10 mouse cellular contexts compared by ENCODE assay signal in genomic region chr5:36374221-36375050, GRCm38 (mm10). TPM values are rescaled to one million over a fixed set of nuclear protein-coding genes. Genes with fewer than 3 reads are reported as not detected.
DNase-seq lines count a peak whose midpoint lies in the region; ATAC-seq lines count a peak whose summit lies in the region.
"Had no signal": no experiment of that assay in that cellular context is flagged by ENCODE, and none has a peak within 500 bp of the region (broad histone marks: within the 10 kb centered on the region; RNA-seq: fewer than 3 reads in every experiment).

No protein-coding gene starts in this region.

- H3K4me2 ChIP-seq in heart, embryonic 15.5 days: no peak overlapping the region
- H3K4me2 ChIP-seq in embryonic facial prominence, embryonic 15.5 days (replicated peaks): no peak overlapping the region

- H3K4me3 ChIP-seq in heart, embryonic 15.5 days: no peak overlapping the region
- H3K4me3 ChIP-seq in embryonic facial prominence, embryonic 15.5 days (replicated peaks): no peak overlapping the region

- H3K9ac ChIP-seq in heart, embryonic 15.5 days: no peak overlapping the region; the same call in 1 of the 2 replicates
- no peak overlapping the region for H3K9ac ChIP-seq in embryonic facial prominence, embryonic 15.5 days

- intact Hi-C loops in heart, postnatal 36 days (cut with DNase I): no loop called here
- intact Hi-C loops in heart, postnatal 14 days (cut with DNase I): no loop called here

- WGBS in heart, embryonic 15.5 days: 65% methylated on average over 19 of the region's 19 CpGs
- 40% methylated on average over 19 of the region's 19 CpGs for WGBS in embryonic facial prominence, embryonic 15.5 days

- DNase-seq in heart, postnatal 36 days: no peak
- DNase-seq in B cell, adult 2 months: peak; percentile 51 to 53
- no peak for DNase-seq in layer of hippocampus, adult 11-12 months (ENCODE audit: low spot score)
- DNase-seq in adrenal gland, postnatal 25 days: no peak
- DNase-seq in heart, postnatal 14 days: no peak
- DNase-seq: lung, postnatal 10 days; right cerebral cortex, postnatal 4 days had no signal

- no peak for ATAC-seq in heart, embryonic 15.5 days (replicated peaks; ENCODE audit: insufficient number of reproducible peaks, insufficient read depth, low FRiP score, low read depth)
- ATAC-seq in embryonic facial prominence, embryonic 15.5 days (ENCODE audit: insufficient number of reproducible peaks, low FRiP score, low TSS enrichment, low read depth): no peak
- ATAC-seq in neutrophil, adult 5-6 weeks (ENCODE audit: extremely low read depth, insufficient number of reproducible peaks, low FRiP score, poor library complexity, severe bottlenecking): peak; percentile 35

- no peaks in the 10 kb centered on the region for H3K36me3 ChIP-seq in heart, embryonic 15.5 days
- no peaks in the 10 kb centered on the region for H3K36me3 ChIP-seq in embryonic facial prominence, embryonic 15.5 days

- no peaks in the 10 kb centered on the region for H3K9me3 ChIP-seq in heart, embryonic 15.5 days (replicated peaks)
- H3K9me3 ChIP-seq in embryonic facial prominence, embryonic 15.5 days (replicated peaks): no peaks in the 10 kb centered on the region

- H3K27me3 ChIP-seq in heart, embryonic 15.5 days: no peaks in the 10 kb centered on the region
- H3K27me3 ChIP-seq in embryonic facial prominence, embryonic 15.5 days: no peaks in the 10 kb centered on the region

- H3K4me1 ChIP-seq in heart, embryonic 15.5 days (replicated peaks): peaks cover 78% of the 10 kb centered on the region
- H3K4me1 ChIP-seq in embryonic facial prominence, embryonic 15.5 days: peaks cover 64% of the 10 kb centered on the region

- H3K27ac ChIP-seq in heart, embryonic 15.5 days: peak overlapping the region; percentile 31; the same call in 1 of the 2 replicates
- 0 out of 2 replicates have a peak overlapping the region, but pooled peaks have one; percentile 48 for H3K27ac ChIP-seq in embryonic facial prominence, embryonic 15.5 days (replicated peaks)

RNA-seq across cellular contexts. Expression of gene Sorcs2, which starts 23.5 kb away (rescaled TPM):
- polyA plus RNA-seq in heart, embryonic 15.5 days (2015; fragmentation: Nextera tagmentation; extraction: Ambion mirVana): 8.6 and 12.1 TPM in 2 replicates
- 10 to 100 TPM; 10.5 to 11.4 TPM for total RNA-seq in heart, postnatal 36 days (2021)
- 25.3 and 26.2 TPM in 2 replicates for polyA plus RNA-seq in embryonic facial prominence, embryonic 15.5 days (2015; fragmentation: Nextera tagmentation; extraction: Ambion mirVana)
- 2.5 and 2.8 TPM in 2 replicates for total RNA-seq in neutrophil, adult 5-6 weeks (2017)
- 13.2 and 13.4 TPM in 2 replicates for total RNA-seq in adrenal gland, postnatal 25 days (2021)
- 1 to 10 TPM; 9.6 to 9.9 TPM for total RNA-seq in heart, postnatal 14 days (2021)

Comparison
In these comparisons a context has a peak if more than half of its experiments do, and no peak if none do; other contexts are left out.
1. DNase-seq: peak in B cell, adult 2 months (2 of 2); none in heart, postnatal 36 days (0 of 2), layer of hippocampus, adult 11-12 months (single experiment), adrenal gland, postnatal 25 days (single experiment) and heart, postnatal 14 days (0 of 2).